Mouse (Mus musculus) liver, adult (tissue): ENCODE data around the gene Etv6.

ENCODE experiments used
- GATA4 ChIP-seq: IDR thresholded peaks from 2 replicates; pipeline ENCODE4 v1.6.1; 2014; ENCODE audit warnings: mild to moderate bottlenecking, low read length; ENCODE audit not compliant: insufficient replicate concordance

Etv6 gene

DNA sequence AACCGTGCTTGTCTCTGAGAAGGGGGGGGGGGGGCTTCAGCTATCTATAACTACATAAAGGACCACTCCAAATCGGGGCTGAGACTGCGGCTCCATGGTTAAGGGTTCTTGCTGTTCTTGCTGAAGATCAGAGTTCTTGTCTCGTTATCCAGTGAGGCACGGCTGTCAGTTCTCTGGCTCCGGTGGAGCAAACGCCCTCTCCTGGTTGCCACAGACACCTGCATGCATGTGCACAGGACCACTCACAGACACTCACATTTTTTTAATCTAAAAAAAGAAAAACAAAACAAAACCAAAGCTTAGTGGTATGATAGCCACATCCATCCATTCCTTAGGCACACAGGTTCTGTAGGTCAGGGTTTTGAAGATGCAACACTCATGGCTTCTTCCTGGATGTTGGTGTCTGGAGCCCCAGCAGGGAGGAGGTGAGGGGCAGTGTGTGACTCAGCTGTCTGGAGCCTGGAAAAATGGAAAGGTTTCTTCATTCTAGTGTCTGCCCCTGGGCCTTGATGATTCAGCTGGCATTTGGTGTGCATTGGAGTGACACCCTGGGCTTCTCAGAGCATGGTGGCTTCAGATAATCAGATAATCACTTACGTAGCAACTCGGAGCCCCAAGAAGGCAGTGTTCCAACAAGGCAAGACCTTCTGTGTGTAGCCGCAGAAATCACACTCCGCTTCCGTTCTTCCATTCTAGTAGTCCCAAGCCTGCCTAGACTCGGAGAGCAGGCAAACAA lies 262.6 kb downstream of the Etv6 start:
- TF ChIP-seq GATA4, result no peak

DNA sequence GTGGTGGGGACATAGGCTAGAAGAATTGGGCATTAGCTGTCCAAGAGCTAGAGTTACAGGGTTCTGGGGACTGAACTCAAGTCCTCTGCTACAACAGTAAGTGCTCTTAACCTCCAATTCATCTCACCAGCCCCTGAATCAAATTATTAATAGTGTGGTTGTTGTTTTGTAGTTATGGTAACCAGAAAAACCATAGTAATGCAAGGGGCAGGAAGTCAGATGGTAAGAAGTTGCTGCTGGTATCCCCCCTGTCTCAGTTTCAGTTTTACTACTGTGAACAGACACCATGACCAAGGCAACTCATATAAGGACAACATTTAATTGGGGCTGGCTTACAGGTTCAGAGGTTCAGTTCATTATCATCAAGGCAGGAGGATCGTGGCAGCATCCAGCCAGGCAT lies 266.5 kb downstream of the Etv6 start:
- no peak for TF ChIP-seq GATA4

- TF ChIP-seq GATA4, result no peak
Observed at GRCm38 (mm10) chr6:134311346-134311745, 275.8 kb downstream of the Etv6 start.

DNA sequence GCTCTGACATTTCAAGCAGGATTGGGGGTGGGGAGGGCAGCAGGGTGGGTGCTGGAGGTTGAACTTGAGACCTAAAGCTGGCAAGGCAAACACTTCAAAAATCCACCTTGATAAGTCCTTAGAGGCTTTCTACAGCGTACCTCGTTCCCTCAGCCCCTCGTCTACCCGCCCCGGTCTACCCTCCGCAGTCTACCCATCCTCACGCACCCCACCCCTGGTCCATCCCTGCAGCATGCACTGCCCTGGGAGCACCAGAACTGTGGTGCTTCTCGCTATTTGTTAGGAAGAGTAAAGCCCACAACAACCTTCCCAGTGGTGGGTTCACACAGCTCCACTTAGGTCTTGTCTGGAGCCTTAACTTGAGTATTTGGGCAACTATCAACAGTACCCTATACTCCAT lies 277.1 kb downstream of the Etv6 start:
- no peak for TF ChIP-seq GATA4

- TF ChIP-seq GATA4, result no peak
Observed at GRCm38 (mm10) chr6:134317371-134317770, 281.9 kb downstream of the Etv6 start.
